Mouse (Mus musculus): ENCODE data around the gene Mlec. TPM values are rescaled to one million over a fixed set of nuclear protein-coding genes. Genes with fewer than 3 reads are reported as not detected.
A peak's percentile ranks its signal among the peaks of the same experiment; 100 is the strongest.

Mlec gene
- polyA plus RNA-seq, 1 experiment from 2014 or later = 51.5 TPM

- WGBS = 91% methylated on average over 6 of the region's 6 CpGs
- no peak overlapping the region for H3K9ac ChIP-seq (ENCODE audit: low read length)
- DNase-seq (ENCODE audit: low spot score) = no peak
Measured at GRCm38 (mm10) chr5:115129328-115129727, 28.7 kb downstream of the Mlec start.

DNA sequence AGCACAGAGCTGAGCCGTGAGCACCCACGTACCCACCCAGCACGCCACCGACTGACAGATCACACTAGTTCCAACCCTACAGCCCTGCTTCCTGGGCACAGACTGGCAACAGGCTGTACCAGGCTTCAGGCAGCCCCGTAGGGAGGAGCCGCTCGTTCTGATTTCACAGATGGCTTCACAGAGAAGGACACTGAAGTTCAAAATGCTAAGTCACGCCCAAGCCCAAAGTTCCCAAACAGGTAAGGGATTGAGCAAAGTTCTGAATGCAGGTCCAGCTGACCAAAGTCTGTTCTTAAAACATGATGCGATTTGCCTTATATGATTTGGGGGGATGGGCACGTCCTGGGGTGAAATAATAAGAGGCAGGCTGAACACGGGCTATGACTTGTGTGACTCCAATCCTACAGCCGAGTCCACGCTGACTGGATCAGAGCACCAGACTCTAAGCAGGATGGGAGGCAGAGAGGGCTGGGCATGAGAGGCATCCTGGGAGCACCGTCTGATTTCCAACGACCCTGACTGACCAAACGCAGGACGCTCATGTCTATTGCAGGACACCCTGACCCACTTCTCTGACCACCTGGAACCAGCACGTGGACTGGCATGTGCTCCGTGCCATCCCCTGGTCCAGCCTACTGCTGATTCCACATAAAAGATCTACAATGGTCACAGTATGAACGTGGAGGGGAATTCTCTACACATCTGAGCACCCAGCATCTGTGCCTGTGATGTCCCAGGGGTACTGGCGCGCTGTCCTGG, 30.4 kb downstream of the Mlec start:
- no peak overlapping the region for H3K4me2 ChIP-seq (ENCODE audit: low read depth, severe bottlenecking)
- no peak for DNase-seq (ENCODE audit: low spot score)
- no peaks in the 10 kb centered on the region for H3K9me3 ChIP-seq (ENCODE audit: control insufficient read depth, low read length)
- H3K27me3 ChIP-seq (ENCODE audit: control insufficient read depth, insufficient read depth, low read length) = no peaks in the 10 kb centered on the region
- H3K36me3 ChIP-seq (ENCODE audit: control insufficient read depth, insufficient read depth, low read length) = peaks cover 18% of the 10 kb centered on the region
- no peak overlapping the region for H3K27ac ChIP-seq (replicated peaks; ENCODE audit: low read depth, low read length)
- H3K4me1 ChIP-seq (ENCODE audit: control insufficient read depth, insufficient read depth, low read length) = 0 out of 2 replicates have a peak, but pooled peaks cover 2% of the 10 kb centered on the region
- no peak overlapping the region for H3K4me3 ChIP-seq (ENCODE audit: low read depth, low read length)
- no peak overlapping the region for H3K9ac ChIP-seq (ENCODE audit: low read length)
- no peak for ATAC-seq (ENCODE audit: insufficient number of reproducible peaks, low FRiP score, low TSS enrichment, low read depth)
- 94% methylated on average over 22 of the region's 22 CpGs for WGBS

More at GRCm38 (mm10) chr5:115129328-115129727, 28.7 kb downstream of the Mlec start:
- Histone ChIP-seq H3K27ac (replicated peaks; ENCODE audit: low read depth, low read length) (no peak overlapping the region), H3K4me3 (ENCODE audit: low read depth, low read length) (no peak overlapping the region), H3K9me3 (ENCODE audit: control insufficient read depth, low read length) (no peaks in the 10 kb centered on the region), H3K27me3 (ENCODE audit: control insufficient read depth, insufficient read depth, low read length) (no peaks in the 10 kb centered on the region), H3K4me2 (ENCODE audit: low read depth, severe bottlenecking) (no peak overlapping the region), H3K4me1 (ENCODE audit: control insufficient read depth, insufficient read depth, low read length) (peaks cover 10% of the 10 kb centered on the region; the same call in 1 of the 2 replicates), H3K36me3 (ENCODE audit: control insufficient read depth, insufficient read depth, low read length) (peaks cover 13% of the 10 kb centered on the region)
- ATAC-seq (ENCODE audit: insufficient number of reproducible peaks, low FRiP score, low TSS enrichment, low read depth) = no peak

- Histone ChIP-seq H3K27ac (replicated peaks; ENCODE audit: low read depth, low read length) (no peak overlapping the region), H3K27me3 (ENCODE audit: control insufficient read depth, insufficient read depth, low read length) (no peaks in the 10 kb centered on the region), H3K4me1 (ENCODE audit: control insufficient read depth, insufficient read depth, low read length) (0 out of 2 replicates have a peak, but pooled peaks cover 2% of the 10 kb centered on the region), H3K36me3 (ENCODE audit: control insufficient read depth, insufficient read depth, low read length) (peaks cover 18% of the 10 kb centered on the region), H3K9ac (ENCODE audit: low read length) (no peak overlapping the region), H3K4me2 (ENCODE audit: low read depth, severe bottlenecking) (no peak overlapping the region), H3K4me3 (ENCODE audit: low read depth, low read length) (no peak overlapping the region), H3K9me3 (ENCODE audit: control insufficient read depth, low read length) (no peaks in the 10 kb centered on the region)
- WGBS = 92% methylated on average over 28 of the region's 28 CpGs
- DNase-seq (ENCODE audit: low spot score) = no peak
- no peak for ATAC-seq (ENCODE audit: insufficient number of reproducible peaks, low FRiP score, low TSS enrichment, low read depth)
Measured at GRCm38 (mm10) chr5:115126578-115127312, 31.2 kb downstream of the Mlec start.

DNA sequence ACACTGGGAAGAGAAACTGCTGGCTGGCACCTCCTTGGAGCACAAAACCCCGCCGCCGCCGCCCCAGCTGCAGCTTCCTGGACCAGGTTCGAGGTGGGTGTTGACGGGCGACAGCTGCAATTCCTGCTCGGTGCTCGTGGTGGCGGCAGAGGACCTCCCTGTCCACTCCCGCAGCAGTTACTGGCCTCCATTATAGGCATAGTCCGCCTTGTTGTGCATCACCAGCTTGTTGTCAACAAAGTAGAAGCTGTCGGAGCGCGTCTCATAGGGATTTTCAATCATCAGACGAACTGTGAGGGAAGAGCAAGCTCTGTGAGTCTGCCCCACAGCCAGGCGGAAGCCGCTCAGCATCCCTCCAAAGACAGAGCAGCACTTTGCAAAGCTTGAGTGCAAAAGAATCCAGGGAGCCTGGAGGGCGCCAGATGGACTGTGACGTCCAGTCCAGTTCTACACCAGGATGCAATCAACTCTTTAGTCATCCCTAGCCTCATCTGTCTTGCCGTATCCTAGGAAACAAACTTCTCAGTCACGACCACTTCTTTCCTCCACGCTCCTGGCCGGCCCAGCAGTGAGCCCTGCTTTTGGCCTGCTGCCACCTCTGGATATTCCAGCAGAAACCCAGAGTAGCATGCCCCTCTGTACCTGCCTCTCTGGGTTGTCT, 32.6 kb downstream of the Mlec start:
- H3K4me3 ChIP-seq (ENCODE audit: low read depth, low read length) = no peak overlapping the region
- H3K27ac ChIP-seq (replicated peaks; ENCODE audit: low read depth, low read length) = no peak overlapping the region
- DNase-seq (ENCODE audit: low spot score) = peak; percentile 86
- 0 out of 2 replicates have a peak, but pooled peaks have one; percentile 31 for ATAC-seq (ENCODE audit: insufficient number of reproducible peaks, low FRiP score, low TSS enrichment, low read depth)
- H3K9me3 ChIP-seq (ENCODE audit: control insufficient read depth, low read length) = no peaks in the 10 kb centered on the region
- 36% methylated on average over 24 of the region's 24 CpGs for WGBS
- peaks cover 17% of the 10 kb centered on the region for H3K36me3 ChIP-seq (ENCODE audit: control insufficient read depth, insufficient read depth, low read length)
- 0 out of 2 replicates have a peak, but pooled peaks cover 2% of the 10 kb centered on the region for H3K4me1 ChIP-seq (ENCODE audit: control insufficient read depth, insufficient read depth, low read length)
- H3K9ac ChIP-seq (ENCODE audit: low read length) = no peak overlapping the region
- H3K4me2 ChIP-seq (ENCODE audit: low read depth, severe bottlenecking) = no peak overlapping the region
- no peaks in the 10 kb centered on the region for H3K27me3 ChIP-seq (ENCODE audit: control insufficient read depth, insufficient read depth, low read length)

DNA sequence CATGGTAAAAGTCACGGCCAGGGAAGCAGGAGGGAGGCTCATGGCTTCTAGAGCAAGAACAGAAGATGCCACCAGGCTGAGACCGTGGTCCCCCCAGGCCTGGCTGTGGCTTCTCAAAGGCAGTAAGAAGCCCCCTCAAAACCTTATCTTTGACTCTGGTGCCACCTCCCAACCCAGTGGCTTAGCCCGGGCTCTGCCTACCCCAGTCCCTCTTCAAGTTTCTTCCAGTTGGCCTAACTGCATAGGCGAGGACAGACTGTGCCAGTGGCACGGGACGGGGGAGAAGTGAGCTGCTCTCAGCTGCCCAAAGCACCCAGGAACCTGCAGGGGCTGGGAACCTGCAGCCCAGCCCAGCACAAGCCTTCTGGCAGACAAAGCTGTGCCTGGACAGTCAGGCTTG, 33.3 kb downstream of the Mlec start:
- H3K9ac ChIP-seq (ENCODE audit: low read length) = no peak overlapping the region

DNA sequence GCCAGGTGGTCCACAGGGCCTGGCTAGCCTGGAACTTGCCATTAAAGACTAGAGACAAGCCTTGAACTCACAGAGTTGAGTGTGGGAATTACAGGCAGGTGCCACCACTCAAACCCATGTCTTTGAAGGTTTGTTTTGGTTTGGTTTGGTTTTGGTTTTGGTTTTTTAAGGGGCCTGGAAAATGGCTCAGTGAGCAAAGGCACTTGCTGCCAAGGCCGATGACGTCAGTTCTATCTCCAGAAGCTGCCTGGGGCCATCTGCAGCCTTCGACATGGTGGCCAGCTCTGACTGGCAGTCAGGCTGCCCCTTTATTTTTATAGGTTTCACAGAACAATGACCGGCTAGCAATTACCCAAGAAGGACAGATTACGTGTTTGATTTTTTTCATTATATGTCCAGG, 37.0 kb downstream of the Mlec start:
- no peak overlapping the region for H3K9ac ChIP-seq (ENCODE audit: low read length)
- DNase-seq (ENCODE audit: low spot score) (no peak), ATAC-seq (ENCODE audit: insufficient number of reproducible peaks, low FRiP score, low TSS enrichment, low read depth) (no peak)
- no peaks in the 10 kb centered on the region; the same call in 1 of the 2 replicates for H3K9me3 ChIP-seq (ENCODE audit: control insufficient read depth, low read length)
- peaks cover 15% of the 10 kb centered on the region for H3K36me3 ChIP-seq (ENCODE audit: control insufficient read depth, insufficient read depth, low read length)
- H3K27ac ChIP-seq (replicated peaks; ENCODE audit: low read depth, low read length) = no peak overlapping the region
- WGBS = 85% methylated on average over 5 of the region's 5 CpGs
- H3K27me3 ChIP-seq (ENCODE audit: control insufficient read depth, insufficient read depth, low read length) = no peaks in the 10 kb centered on the region
- H3K4me3 ChIP-seq (ENCODE audit: low read depth, low read length) = no peak overlapping the region
- no peak overlapping the region for H3K4me2 ChIP-seq (ENCODE audit: low read depth, severe bottlenecking)
- H3K4me1 ChIP-seq (ENCODE audit: control insufficient read depth, insufficient read depth, low read length) = 0 out of 2 replicates have a peak, but pooled peaks cover 2% of the 10 kb centered on the region

More for the DNA sequence above, 33.3 kb downstream of the Mlec start:
- 0 out of 2 replicates have a peak, but pooled peaks cover 2% of the 10 kb centered on the region for H3K4me1 ChIP-seq (ENCODE audit: control insufficient read depth, insufficient read depth, low read length)
- peaks cover 12% of the 10 kb centered on the region for H3K36me3 ChIP-seq (ENCODE audit: control insufficient read depth, insufficient read depth, low read length)
- ATAC-seq (ENCODE audit: insufficient number of reproducible peaks, low FRiP score, low TSS enrichment, low read depth) = no peak
- 97% methylated on average over 6 of the region's 6 CpGs for WGBS
- H3K9me3 ChIP-seq (ENCODE audit: control insufficient read depth, low read length) = no peaks in the 10 kb centered on the region
- no peak for DNase-seq (ENCODE audit: low spot score)
- H3K27ac ChIP-seq (replicated peaks; ENCODE audit: low read depth, low read length) = no peak overlapping the region
- no peak overlapping the region for H3K4me2 ChIP-seq (ENCODE audit: low read depth, severe bottlenecking)
- no peaks in the 10 kb centered on the region for H3K27me3 ChIP-seq (ENCODE audit: control insufficient read depth, insufficient read depth, low read length)
- H3K4me3 ChIP-seq (ENCODE audit: low read depth, low read length) = 0 out of 2 replicates have a peak overlapping the region, but pooled peaks have one; percentile 1

GRCm38 (mm10) chr5:115118961-115119570, 38.9 kb downstream of the Mlec start, which contains the start of gene Acads:
Acads (minus strand) TSS chr5:115119346.
- 0% methylated on average over 38 of the region's 39 CpGs for WGBS
- Histone ChIP-seq H3K36me3 (ENCODE audit: control insufficient read depth, insufficient read depth, low read length) (peaks cover 9% of the 10 kb centered on the region), H3K4me1 (ENCODE audit: control insufficient read depth, insufficient read depth, low read length) (no peaks in the 10 kb centered on the region), H3K9me3 (ENCODE audit: control insufficient read depth, low read length) (no peaks in the 10 kb centered on the region; the same call in 1 of the 2 replicates), H3K27me3 (ENCODE audit: control insufficient read depth, insufficient read depth, low read length) (no peaks in the 10 kb centered on the region), H3K4me2 (ENCODE audit: low read depth, severe bottlenecking) (peak within 1 kb of the TSS; percentile 71), H3K27ac (replicated peaks; ENCODE audit: low read depth, low read length) (no peak within 1 kb of the TSS; the same call in 1 of the 2 replicates), H3K4me3 (ENCODE audit: low read depth, low read length) (peak within 1 kb of the TSS; percentile 64), H3K9ac (ENCODE audit: low read length) (peak within 1 kb of the TSS; percentile 94)
- peak; percentile 87 for ATAC-seq (ENCODE audit: insufficient number of reproducible peaks, low FRiP score, low TSS enrichment, low read depth)
- DNase-seq (ENCODE audit: low spot score) = peak; percentile 87
